Mouse (Mus musculus) adrenal gland, postnatal 36 days (tissue): ENCODE measurements at regions not wholly inside any gene's neighbourhood (a gene's known extent, or its start where the extent isn't known, plus 50 kb on each side); places are given as distances from the start of the nearest gene placed in this dataset.

ENCODE experiments used
- DNase-seq, 2 experiments: peaks; one replicate each; pipeline ENCODE4 v3.0.0; 2021; ENCODE audit warnings: mixed read lengths in 1 of 2

GRCm38 (mm10) chr15:69165482-69165801 lies 2664.7 kb upstream of the Lrrc6 start:
- no peak for DNase-seq

GRCm38 (mm10) chr15:69164581-69165481 lies 2664.1 kb upstream of the Lrrc6 start:
- peak in 1 of 2 experiments; percentile 6 for DNase-seq

GRCm38 (mm10) chr15:69161036-69161435 lies 2660.3 kb upstream of the Lrrc6 start:
- DNase-seq: no peak

GRCm38 (mm10) chr15:69158124-69158523 lies 2657.4 kb upstream of the Lrrc6 start:
- DNase-seq: no peak
